Mouse (Mus musculus): ENCODE measurements around the gene Dner. TPM values are rescaled to one million over a fixed set of nuclear protein-coding genes. Genes with fewer than 3 reads are reported as not detected.

The Dner gene
- polyA plus RNA-seq, 1 experiment from 2014 or later, result 143 TPM

- Histone ChIP-seq H3K4me1 (no peaks in the 10 kb centered on the region), H3K9me3 (no peaks in the 10 kb centered on the region), H3K4me3 (no peak overlapping the region), H3K27me3 (replicated peaks) (no peaks in the 10 kb centered on the region), H3K9ac (no peak overlapping the region), H3K36me3 (no peaks in the 10 kb centered on the region), H3K4me2 (replicated peaks) (no peak overlapping the region), H3K27ac (no peak overlapping the region)
- 81% methylated on average over 8 of the region's 8 CpGs for WGBS
- no peak for ATAC-seq (ENCODE audit: low FRiP score, low read depth)
Observed at GRCm38 (mm10) chr1:84561841-84562240, 134.2 kb downstream of the Dner start.

GRCm38 (mm10) chr1:84561387-84561786 lies 134.6 kb downstream of the Dner start:
- Histone ChIP-seq H3K4me1 (no peaks in the 10 kb centered on the region), H3K9me3 (no peaks in the 10 kb centered on the region), H3K27ac (no peak overlapping the region), H3K4me3 (no peak overlapping the region), H3K36me3 (no peaks in the 10 kb centered on the region), H3K27me3 (replicated peaks) (no peaks in the 10 kb centered on the region), H3K9ac (no peak overlapping the region), H3K4me2 (replicated peaks) (no peak overlapping the region)
- ATAC-seq (ENCODE audit: low FRiP score, low read depth), result no peak
- WGBS, result 85% methylated on average over 4 of the region's 4 CpGs

DNA sequence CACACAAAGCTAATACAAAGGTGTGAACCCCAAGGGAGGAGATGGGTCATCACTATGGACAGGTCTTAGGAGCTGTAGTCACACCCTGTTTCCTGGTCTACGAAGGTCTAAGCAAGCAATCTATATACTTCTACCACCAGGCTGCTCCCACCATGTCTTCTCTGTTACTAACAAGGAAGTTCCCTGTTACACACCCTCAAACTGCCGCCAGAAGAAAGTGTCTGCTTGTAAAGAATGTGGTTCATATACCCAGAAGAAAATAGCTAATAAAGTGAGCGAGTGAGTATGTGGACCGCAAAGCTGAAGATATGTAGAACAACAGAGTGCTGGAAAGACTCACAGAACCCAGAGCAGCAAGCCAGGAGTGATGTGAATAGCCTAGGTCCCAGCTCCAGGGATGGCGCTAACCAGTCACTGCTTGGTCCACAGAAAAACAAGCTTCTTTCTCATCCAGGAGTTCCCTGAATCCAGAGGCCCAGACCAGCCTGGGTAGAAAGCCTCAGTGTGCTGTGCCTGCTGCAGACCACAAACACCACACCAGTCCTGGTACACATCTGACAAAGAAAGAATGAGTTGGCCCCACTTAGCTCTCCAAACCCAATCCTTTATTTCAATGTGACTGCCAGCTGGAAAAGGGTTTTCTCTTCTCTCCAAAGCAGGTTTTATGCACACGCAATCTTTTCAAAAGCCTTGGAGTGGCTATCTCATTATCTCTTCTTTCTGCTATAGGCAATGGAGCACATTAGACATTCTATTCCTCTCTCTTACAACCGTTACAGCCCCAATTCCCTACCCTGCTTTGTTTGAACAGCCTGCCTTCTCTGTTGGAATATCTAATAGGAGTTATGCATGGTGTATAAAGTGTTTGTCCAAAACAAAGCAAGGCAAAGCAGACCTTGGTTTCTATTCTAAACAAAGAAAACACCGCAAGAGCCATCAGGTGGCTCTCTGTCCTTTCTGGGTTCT lies 139.2 kb downstream of the Dner start:
- no peak for ATAC-seq (ENCODE audit: low FRiP score, low read depth)

DNA sequence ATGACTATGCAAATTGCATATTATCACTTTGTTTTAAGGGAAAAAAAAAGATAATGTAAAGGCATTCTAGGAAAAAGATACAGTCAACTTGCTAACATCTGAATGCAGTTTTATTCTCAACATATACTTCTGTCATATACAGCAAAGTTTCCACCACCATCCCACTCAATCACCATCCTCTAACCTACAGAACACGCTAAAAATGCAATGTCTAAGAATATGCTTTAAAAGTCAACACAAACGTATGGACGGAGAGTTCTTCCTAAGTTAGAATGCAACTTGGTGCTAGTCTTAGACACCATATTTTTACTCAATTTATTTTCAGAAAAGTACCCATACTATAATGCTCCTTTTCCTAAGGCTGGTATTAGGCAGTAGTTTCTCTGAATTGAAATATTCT lies 144.0 kb downstream of the Dner start:
- no peaks in the 10 kb centered on the region for H3K36me3 ChIP-seq
- WGBS, result 92% methylated on average over 3 of the region's 3 CpGs

More for the DNA sequence above, 139.2 kb downstream of the Dner start:
- 76% methylated on average over 8 of the region's 8 CpGs for WGBS
- Histone ChIP-seq H3K4me3 (no peak overlapping the region), H3K4me2 (replicated peaks) (no peak overlapping the region), H3K4me1 (no peaks in the 10 kb centered on the region), H3K9me3 (no peaks in the 10 kb centered on the region), H3K27me3 (replicated peaks) (no peaks in the 10 kb centered on the region), H3K36me3 (no peaks in the 10 kb centered on the region), H3K27ac (no peak overlapping the region), H3K9ac (no peak overlapping the region)

DNA sequence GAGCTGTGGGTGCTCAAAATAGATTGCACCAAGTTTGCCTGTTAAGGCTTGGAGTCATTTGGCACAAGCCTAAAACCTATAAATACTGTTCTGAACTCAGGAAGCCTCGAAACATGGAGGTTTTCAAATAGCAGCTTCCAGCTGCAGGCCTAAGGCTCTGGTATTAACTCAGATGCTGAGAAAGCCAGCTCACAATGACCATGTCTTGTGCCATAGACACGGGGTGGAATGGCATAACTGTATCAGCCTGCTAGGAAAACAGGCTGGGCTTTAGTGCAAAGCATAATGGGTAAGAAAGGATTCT lies 146.0 kb downstream of the Dner start:
- Histone ChIP-seq H3K4me1 (peaks cover 6% of the 10 kb centered on the region; the same call in 1 of the 2 replicates), H3K9me3 (no peaks in the 10 kb centered on the region), H3K36me3 (no peaks in the 10 kb centered on the region), H3K27ac (no peak overlapping the region), H3K9ac (no peak overlapping the region), H3K27me3 (replicated peaks) (no peaks in the 10 kb centered on the region), H3K4me2 (replicated peaks) (no peak overlapping the region), H3K4me3 (no peak overlapping the region)
- no peak for ATAC-seq (ENCODE audit: low FRiP score, low read depth)
- 54% methylated on average over 2 of the region's 2 CpGs for WGBS

More for the DNA sequence above, 144.0 kb downstream of the Dner start:
- no peaks in the 10 kb centered on the region for H3K9me3 ChIP-seq
- no peak overlapping the region for H3K4me3 ChIP-seq
- peaks cover 6% of the 10 kb centered on the region; the same call in 1 of the 2 replicates for H3K4me1 ChIP-seq
- H3K9ac ChIP-seq, result no peak overlapping the region
- no peak overlapping the region for H3K27ac ChIP-seq
- no peaks in the 10 kb centered on the region for H3K27me3 ChIP-seq (replicated peaks)
- H3K4me2 ChIP-seq (replicated peaks), result no peak overlapping the region
- no peak for ATAC-seq (ENCODE audit: low FRiP score, low read depth)

DNA sequence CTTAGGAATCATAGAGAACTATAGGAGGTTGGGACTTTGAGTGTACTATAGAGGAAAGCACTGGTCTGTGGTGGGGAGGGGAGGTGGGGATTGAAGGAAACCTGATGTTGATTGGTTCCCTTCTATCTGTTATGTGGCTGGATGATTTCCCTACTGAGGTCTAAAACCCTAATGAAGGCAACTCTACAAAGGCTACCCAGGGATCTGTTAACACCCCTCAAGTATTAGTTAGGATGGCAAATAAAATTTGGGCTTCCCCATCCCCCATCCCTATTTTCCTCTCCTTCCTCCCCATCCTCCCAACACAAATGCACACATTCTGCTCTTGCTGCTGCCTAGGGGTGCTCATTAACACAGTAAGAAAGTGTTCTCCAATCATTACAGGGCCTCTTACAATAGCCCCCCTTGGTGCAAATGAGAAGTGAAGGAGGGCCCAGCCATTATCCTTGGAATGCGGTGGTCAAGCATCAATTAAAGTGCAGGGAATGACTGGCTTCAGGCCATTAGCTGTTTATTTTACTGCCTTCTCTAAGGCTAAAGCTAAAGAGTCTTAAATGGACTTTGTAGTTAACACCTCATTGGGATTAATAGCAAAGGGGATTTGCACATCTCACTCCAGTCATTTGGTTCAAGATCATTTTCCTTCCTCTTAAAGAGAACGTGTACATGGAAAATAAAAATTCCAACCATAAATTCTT lies 146.5 kb downstream of the Dner start:
- Histone ChIP-seq H3K4me2 (replicated peaks) (no peak overlapping the region), H3K4me1 (peaks cover 6% of the 10 kb centered on the region; the same call in 1 of the 2 replicates), H3K27me3 (replicated peaks) (no peaks in the 10 kb centered on the region), H3K27ac (no peak overlapping the region), H3K36me3 (no peaks in the 10 kb centered on the region), H3K9ac (no peak overlapping the region), H3K4me3 (no peak overlapping the region), H3K9me3 (no peaks in the 10 kb centered on the region)
- peak; percentile 86 for ATAC-seq (ENCODE audit: low FRiP score, low read depth)
- 6% methylated on average over 2 of the region's 2 CpGs for WGBS

DNA sequence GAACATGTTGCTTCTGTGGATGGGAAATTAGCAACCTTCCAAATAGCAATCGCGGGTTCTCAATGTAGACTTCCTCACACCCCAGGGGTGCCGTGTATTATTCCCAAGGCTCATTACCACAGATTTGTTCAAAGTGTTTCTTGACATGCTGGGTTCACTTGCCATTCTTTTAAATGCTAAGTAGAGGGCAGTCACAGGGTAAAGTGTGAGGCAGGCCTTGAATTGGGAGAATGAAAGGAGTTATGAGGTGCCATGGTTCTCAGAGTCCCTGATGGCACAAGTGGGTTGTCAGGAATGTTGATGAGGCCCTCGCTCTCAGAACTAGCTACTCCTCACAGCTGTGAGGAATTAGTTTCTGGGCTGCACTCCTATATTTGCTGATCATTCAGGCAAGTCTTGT lies 160.0 kb downstream of the Dner start:
- Histone ChIP-seq H3K9me3 (no peaks in the 10 kb centered on the region), H3K4me1 (no peaks in the 10 kb centered on the region; the same call in 1 of the 2 replicates), H3K36me3 (no peaks in the 10 kb centered on the region), H3K4me3 (no peak overlapping the region), H3K4me2 (replicated peaks) (no peak overlapping the region), H3K27ac (no peak overlapping the region), H3K9ac (no peak overlapping the region), H3K27me3 (replicated peaks) (no peaks in the 10 kb centered on the region)
- ATAC-seq (ENCODE audit: low FRiP score, low read depth), result no peak
- 31% methylated on average over 4 of the region's 4 CpGs for WGBS

DNA sequence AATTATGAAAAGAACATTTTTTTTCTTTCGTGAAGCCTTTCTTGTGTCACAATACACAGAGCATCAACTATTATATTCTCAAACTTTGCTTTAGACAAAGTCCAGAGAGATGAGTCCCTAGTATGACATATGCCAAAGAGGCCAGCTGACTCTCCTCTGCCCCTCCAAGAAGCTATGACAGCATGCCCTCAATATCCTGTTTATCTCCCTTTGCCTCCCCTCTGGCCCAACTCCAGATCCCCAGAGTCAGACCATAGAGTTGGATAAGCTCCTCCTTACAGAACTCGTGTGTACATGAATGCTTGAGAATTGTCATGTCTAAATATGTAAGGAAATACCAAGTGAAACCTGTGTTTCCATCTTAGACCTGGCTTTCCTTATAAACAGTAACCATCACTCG lies 170.5 kb downstream of the Dner start:
- no peaks in the 10 kb centered on the region for H3K9me3 ChIP-seq
- H3K36me3 ChIP-seq, result no peaks in the 10 kb centered on the region
- 90% methylated on average over 3 of the region's 3 CpGs for WGBS
- no peak overlapping the region for H3K4me3 ChIP-seq
- no peaks in the 10 kb centered on the region for H3K4me1 ChIP-seq
- no peak for ATAC-seq (ENCODE audit: low FRiP score, low read depth)
- no peak overlapping the region for H3K4me2 ChIP-seq (replicated peaks)
- no peak overlapping the region for H3K27ac ChIP-seq
- no peaks in the 10 kb centered on the region for H3K27me3 ChIP-seq (replicated peaks)
- no peak overlapping the region for H3K9ac ChIP-seq

DNA sequence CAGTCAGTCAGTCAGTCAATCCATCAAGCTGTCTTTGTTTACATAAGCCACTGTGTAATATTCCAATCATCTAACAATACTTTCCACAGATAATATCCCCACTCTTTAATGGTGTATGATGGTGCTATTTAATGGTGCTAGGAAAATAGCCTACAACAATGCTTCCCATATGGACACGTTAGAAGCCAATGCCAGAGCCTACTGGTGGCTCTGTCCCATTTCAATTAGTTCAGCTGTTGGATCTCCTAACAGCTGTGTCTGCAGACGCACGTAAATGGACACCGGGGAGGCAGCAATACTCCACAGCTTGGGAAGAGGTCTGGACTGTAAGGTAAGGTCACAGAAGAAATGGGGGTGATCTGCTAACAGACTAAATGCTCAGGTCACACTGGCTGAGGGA lies 171.6 kb downstream of the Dner start:
- 63% methylated on average over 4 of the region's 4 CpGs for WGBS
- Histone ChIP-seq H3K4me1 (no peaks in the 10 kb centered on the region), H3K4me3 (no peak overlapping the region), H3K9me3 (no peaks in the 10 kb centered on the region), H3K36me3 (no peaks in the 10 kb centered on the region), H3K27me3 (replicated peaks) (no peaks in the 10 kb centered on the region), H3K27ac (no peak overlapping the region), H3K9ac (no peak overlapping the region), H3K4me2 (replicated peaks) (no peak overlapping the region)
- no peak for ATAC-seq (ENCODE audit: low FRiP score, low read depth)

DNA sequence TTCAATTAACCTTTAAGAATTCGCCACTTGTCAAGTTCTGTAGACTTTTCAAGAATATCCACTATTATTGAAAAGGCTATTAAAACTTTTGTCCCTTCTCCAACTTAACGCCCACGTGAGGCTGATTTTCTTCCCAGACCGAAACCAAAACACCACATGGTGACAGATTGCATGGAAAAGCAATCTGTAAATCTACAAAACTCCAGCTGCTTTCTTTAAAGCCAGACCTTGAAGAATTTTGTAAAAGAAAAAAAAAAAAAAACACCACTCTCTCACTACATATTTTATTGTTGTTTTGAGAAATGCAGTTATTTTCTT lies 173.1 kb downstream of the Dner start:
- H3K27ac ChIP-seq, result no peak overlapping the region
- no peak for ATAC-seq (ENCODE audit: low FRiP score, low read depth)
- no peak overlapping the region for H3K4me2 ChIP-seq (replicated peaks)
- 66% methylated on average over 4 of the region's 4 CpGs for WGBS
- H3K4me3 ChIP-seq, result no peak overlapping the region
- no peaks in the 10 kb centered on the region for H3K36me3 ChIP-seq
- no peaks in the 10 kb centered on the region for H3K27me3 ChIP-seq (replicated peaks)
- H3K9me3 ChIP-seq, result no peaks in the 10 kb centered on the region
- H3K9ac ChIP-seq, result no peak overlapping the region
- H3K4me1 ChIP-seq, result no peaks in the 10 kb centered on the region

GRCm38 (mm10) chr1:84522256-84522962 lies 173.6 kb downstream of the Dner start:
- Histone ChIP-seq H3K9ac (no peak overlapping the region), H3K9me3 (no peaks in the 10 kb centered on the region), H3K4me1 (no peaks in the 10 kb centered on the region), H3K27me3 (replicated peaks) (no peaks in the 10 kb centered on the region), H3K4me2 (replicated peaks) (no peak overlapping the region), H3K4me3 (no peak overlapping the region), H3K36me3 (no peaks in the 10 kb centered on the region), H3K27ac (no peak overlapping the region)
- no peak for ATAC-seq (ENCODE audit: low FRiP score, low read depth)
- 76% methylated on average over 4 of the region's 4 CpGs for WGBS

- 71% methylated on average over 4 of the region's 4 CpGs for WGBS
- Histone ChIP-seq H3K27me3 (replicated peaks) (no peaks in the 10 kb centered on the region), H3K27ac (no peak overlapping the region), H3K4me2 (replicated peaks) (no peak overlapping the region), H3K36me3 (no peaks in the 10 kb centered on the region), H3K4me1 (no peaks in the 10 kb centered on the region), H3K9me3 (no peaks in the 10 kb centered on the region), H3K4me3 (no peak overlapping the region), H3K9ac (no peak overlapping the region)
- no peak for ATAC-seq (ENCODE audit: low FRiP score, low read depth)
Observed at GRCm38 (mm10) chr1:84518347-84518746, 177.7 kb downstream of the Dner start.
